Mouse (Mus musculus) lung, embryonic 16.5 days (tissue): ENCODE measurements around the gene Slc43a3. TPM values are rescaled to one million over a fixed set of nuclear protein-coding genes. Genes with fewer than 3 reads are reported as not detected.
A peak's percentile ranks its signal among the peaks of the same experiment; 100 is the strongest.

Source experiments
- ATAC-seq: fragments of 200-750 bp; cut with Nextera tagmentation; 2 replicates; pipeline ENCODE4 v1.8.0; 2017; ENCODE audit warnings: low read depth, mild to moderate bottlenecking, moderate library complexity
- H3K27ac ChIP-seq: fragments of 300-500 bp; sonication (generic); 2 replicates; pipeline ENCODE4 v1.5.1; 2014; ENCODE audit warnings: mild to moderate bottlenecking, control low read depth, low read length
- H3K27me3 ChIP-seq: fragments of 300-500 bp; sonication (generic); 2 replicates; pipeline ENCODE4 v1.6.1; 2014; ENCODE audit warnings: low read depth, low read length, mixed read lengths; ENCODE audit not compliant: control insufficient read depth, insufficient read depth
- H3K36me3 ChIP-seq: fragments of 300-500 bp; sonication (generic); 2 replicates; pipeline ENCODE4 v1.6.1; 2014; ENCODE audit warnings: low read length; ENCODE audit not compliant: control insufficient read depth, insufficient read depth
- H3K4me1 ChIP-seq: fragments of 300-500 bp; sonication (generic); replicated peaks from 2 replicates; pipeline ENCODE4 v1.6.1; 2014; ENCODE audit warnings: low read length, mixed read lengths; ENCODE audit not compliant: control insufficient read depth, insufficient read depth
- H3K4me2 ChIP-seq: fragments of 300-500 bp; sonication (generic); 2 replicates; pipeline ENCODE4 v1.6.1; 2014; ENCODE audit warnings: low read depth, low read length, control low read depth
- H3K4me3 ChIP-seq: fragments of 300-500 bp; sonication (generic); 2 replicates; pipeline ENCODE4 v1.5.1; 2014; ENCODE audit warnings: mild to moderate bottlenecking, low read length, control low read depth
- H3K9ac ChIP-seq: fragments of 300-500 bp; sonication (generic); 2 replicates; pipeline ENCODE4 v1.6.1; 2014; ENCODE audit warnings: low read length, control low read depth
- H3K9me3 ChIP-seq: fragments of 300-500 bp; sonication (generic); 2 replicates; pipeline ENCODE4 v1.6.1; 2016; ENCODE audit warnings: low read length; ENCODE audit not compliant: control insufficient read depth
- WGBS: fragments of 180-500 bp; shearing (Covaris S2); extraction: QIAGEN DNeasy Blood & Tissue Kit; methylation state at CpG from one replicate; pipeline ENCODE4 v1.1.7; 2014; 5-methylcytosine and 5-hydroxymethylcytosine counted together
- polyA plus RNA-seq: library from polyadenylated mRNA; unstranded; fragments of >200 nt; fragmentation: Nextera tagmentation; extraction: Ambion mirVana; gene quantifications from 2 replicates; pipeline ENCODE4 v1.2.1, GENCODE M21; 2015

Gene Slc43a3
- polyA plus RNA-seq, 1 experiment from 2014 or later: 87.3 TPM

- no peaks in the 10 kb centered on the region for H3K4me1 ChIP-seq
- H3K4me3 ChIP-seq: no peak overlapping the region
- H3K9ac ChIP-seq: no peak overlapping the region
- ATAC-seq: no peak
- no peak overlapping the region for H3K27ac ChIP-seq
- 77% methylated on average over 3 of the region's 3 CpGs for WGBS
- no peak overlapping the region for H3K4me2 ChIP-seq
- H3K36me3 ChIP-seq: peaks cover 3% of the 10 kb centered on the region; the same call in 1 of the 2 replicates
- no peaks in the 10 kb centered on the region for H3K27me3 ChIP-seq
- no peaks in the 10 kb centered on the region for H3K9me3 ChIP-seq
Measured at GRCm38 (mm10) chr2:84961901-84962300, 25.5 kb downstream of the Slc43a3 start.

- no peak for ATAC-seq
Measured at GRCm38 (mm10) chr2:84962906-84963507, 26.6 kb downstream of the Slc43a3 start.

GRCm38 (mm10) chr2:84964111-84964801 is 27.9 kb downstream of the Slc43a3 start:
- no peak for ATAC-seq
- Histone ChIP-seq H3K4me2 (no peak overlapping the region), H3K27ac (no peak overlapping the region), H3K27me3 (no peaks in the 10 kb centered on the region), H3K9me3 (no peaks in the 10 kb centered on the region), H3K4me1 (no peaks in the 10 kb centered on the region), H3K36me3 (no peaks in the 10 kb centered on the region; the same call in 1 of the 2 replicates), H3K9ac (no peak overlapping the region), H3K4me3 (no peak overlapping the region)
- 84% methylated on average over 7 of the region's 7 CpGs for WGBS

More at GRCm38 (mm10) chr2:84962906-84963507, 26.6 kb downstream of the Slc43a3 start:
- Histone ChIP-seq H3K27me3 (no peaks in the 10 kb centered on the region), H3K36me3 (no peaks in the 10 kb centered on the region; the same call in 1 of the 2 replicates), H3K4me1 (no peaks in the 10 kb centered on the region), H3K4me2 (no peak overlapping the region), H3K9me3 (no peaks in the 10 kb centered on the region), H3K4me3 (no peak overlapping the region), H3K27ac (no peak overlapping the region), H3K9ac (no peak overlapping the region)
- 29% methylated on average over 6 of the region's 6 CpGs for WGBS

- H3K4me1 ChIP-seq: no peaks in the 10 kb centered on the region
- no peak overlapping the region for H3K27ac ChIP-seq
- no peaks in the 10 kb centered on the region for H3K27me3 ChIP-seq
- no peak overlapping the region for H3K9ac ChIP-seq
- H3K9me3 ChIP-seq: no peaks in the 10 kb centered on the region
- no peak overlapping the region for H3K4me3 ChIP-seq
- no peak for ATAC-seq
- 83% methylated on average over 5 of the region's 5 CpGs for WGBS
- H3K4me2 ChIP-seq: no peak overlapping the region
- no peaks in the 10 kb centered on the region for H3K36me3 ChIP-seq
Measured at GRCm38 (mm10) chr2:84967318-84967991, 31.1 kb downstream of the Slc43a3 start.

- H3K36me3 ChIP-seq: no peaks in the 10 kb centered on the region
- H3K4me3 ChIP-seq: no peak overlapping the region
- H3K4me1 ChIP-seq: no peaks in the 10 kb centered on the region
- ATAC-seq: no peak
- WGBS: 85% methylated on average over 2 of the region's 2 CpGs
- H3K9me3 ChIP-seq: no peaks in the 10 kb centered on the region
- no peak overlapping the region for H3K27ac ChIP-seq
- no peak overlapping the region for H3K9ac ChIP-seq
- no peak overlapping the region for H3K4me2 ChIP-seq
- no peaks in the 10 kb centered on the region for H3K27me3 ChIP-seq
Measured at GRCm38 (mm10) chr2:84975580-84975979, 39.2 kb downstream of the Slc43a3 start.

GRCm38 (mm10) chr2:84980188-84980587 is 43.8 kb downstream of the Slc43a3 start, which contains the start of gene Prg2:
Gene Prg2 (plus strand): TSS chr2:84980461.
- no peaks in the 10 kb centered on the region for H3K27me3 ChIP-seq
- no peak within 1 kb of the TSS for H3K27ac ChIP-seq
- WGBS: 39% methylated on average over 1 of the region's 1 CpGs
- H3K9me3 ChIP-seq: no peaks in the 10 kb centered on the region
- no peak within 1 kb of the TSS for H3K4me2 ChIP-seq
- ATAC-seq: no peak
- no peaks in the 10 kb centered on the region for H3K4me1 ChIP-seq
- H3K9ac ChIP-seq: no peak within 1 kb of the TSS
- no peaks in the 10 kb centered on the region for H3K36me3 ChIP-seq
- H3K4me3 ChIP-seq: no peak within 1 kb of the TSS

- no peaks in the 10 kb centered on the region for H3K9me3 ChIP-seq
- 58% methylated on average over 1 of the region's 1 CpGs for WGBS
- no peaks in the 10 kb centered on the region for H3K4me1 ChIP-seq
- H3K9ac ChIP-seq: no peak within 1 kb of the TSS
- H3K4me3 ChIP-seq: no peak within 1 kb of the TSS
- H3K36me3 ChIP-seq: no peaks in the 10 kb centered on the region
- no peaks in the 10 kb centered on the region for H3K27me3 ChIP-seq
- ATAC-seq: no peak
- H3K4me2 ChIP-seq: no peak within 1 kb of the TSS
- no peak within 1 kb of the TSS for H3K27ac ChIP-seq
Measured at GRCm38 (mm10) chr2:84987930-84988329, 51.6 kb downstream of the Slc43a3 start, which contains the start of gene Prg3. Gene Prg3 (plus strand): TSS chr2:84988215.

- H3K4me3 ChIP-seq: no peak overlapping the region
- H3K9me3 ChIP-seq: no peaks in the 10 kb centered on the region
- WGBS: 88% methylated on average over 2 of the region's 2 CpGs
- no peaks in the 10 kb centered on the region for H3K27me3 ChIP-seq
- ATAC-seq: no peak
- H3K36me3 ChIP-seq: no peaks in the 10 kb centered on the region
- no peak overlapping the region for H3K9ac ChIP-seq
- no peak overlapping the region for H3K27ac ChIP-seq
- H3K4me2 ChIP-seq: no peak overlapping the region
- H3K4me1 ChIP-seq: 0 out of 2 replicates have a peak, but pooled peaks cover 2% of the 10 kb centered on the region
Measured at GRCm38 (mm10) chr2:84996376-84996775, 60.0 kb downstream of the Slc43a3 start.

GRCm38 (mm10) chr2:84999486-85000181 is 63.3 kb downstream of the Slc43a3 start:
- peak; percentile 58 for ATAC-seq
- Histone ChIP-seq H3K4me2 (no peak overlapping the region), H3K9ac (no peak overlapping the region), H3K4me3 (no peak overlapping the region), H3K9me3 (no peaks in the 10 kb centered on the region), H3K27me3 (no peaks in the 10 kb centered on the region), H3K4me1 (peaks cover 2% of the 10 kb centered on the region; the same call in 1 of the 2 replicates), H3K27ac (peak overlapping the region; percentile 58), H3K36me3 (no peaks in the 10 kb centered on the region)
- 51% methylated on average over 3 of the region's 3 CpGs for WGBS
